Mouse (Mus musculus) liver, embryonic 14.5 days (tissue): ENCODE data around the gene Gpr75. TPM values are rescaled to one million over a fixed set of nuclear protein-coding genes. Genes with fewer than 3 reads are reported as not detected.

ENCODE experiments used
- ATAC-seq: fragments of 200-750 bp; cut with Nextera tagmentation; 2 replicates; pipeline ENCODE4 v1.8.0; 2017; ENCODE audit warnings: moderate number of reproducible peaks, mild to moderate bottlenecking, moderate library complexity; ENCODE audit not compliant: insufficient read depth
- DNase-seq, 3 experiments: peaks; one replicate each; pipeline ENCODE4 v3.0.0-alpha.2; 2012 to 2013; ENCODE audit warnings: low read depth in 3 of 3, low spot score in 3 of 3
- H3K27ac ChIP-seq: fragments of 300-500 bp; sonication (generic); 2 replicates; pipeline ENCODE4 v1.5.1; 2014; ENCODE audit warnings: moderate library complexity, mild to moderate bottlenecking, control low read depth, inconsistent platforms
- H3K27me3 ChIP-seq: fragments of 300-500 bp; sonication (generic); 2 replicates; pipeline ENCODE4 v1.6.1; 2014; ENCODE audit warnings: mild to moderate bottlenecking, low read length, moderate library complexity; ENCODE audit not compliant: control insufficient read depth, insufficient read depth
- H3K36me3 ChIP-seq: fragments of 300-500 bp; sonication (generic); replicated peaks from 2 replicates; pipeline ENCODE4 v1.6.1; 2014; ENCODE audit warnings: low read depth; ENCODE audit not compliant: control insufficient read depth, insufficient read depth
- H3K4me1 ChIP-seq, 2 experiments: fragments of 200-500 bp in 1 of 2; fragments of 300-500 bp in 1 of 2; sonication (generic) in 1 of 2; replicated peaks; 2 replicates each; pipeline ENCODE4 v1.6.1; 2012 to 2014; ENCODE audit warnings: antibody characterized with exemption in 1 of 2, inconsistent platforms in 1 of 2, low read length in 1 of 2; ENCODE audit not compliant: control insufficient read depth in 2 of 2, insufficient read depth in 2 of 2
- H3K4me2 ChIP-seq: fragments of 300-500 bp; sonication (generic); 2 replicates; pipeline ENCODE4 v1.6.1; 2014; ENCODE audit warnings: low read depth, mild to moderate bottlenecking, control low read depth, moderate library complexity
- H3K4me3 ChIP-seq, 2 experiments: fragments of 200-500 bp in 1 of 2; fragments of 300-500 bp in 1 of 2; sonication (generic) in 1 of 2; 2 replicates each; pipeline ENCODE4 v1.5.1; 2012 to 2014; ENCODE audit warnings: low read depth in 2 of 2, low read length in 2 of 2, mild to moderate bottlenecking in 2 of 2, control low read depth in 1 of 2, inconsistent platforms in 1 of 2, moderate library complexity in 1 of 2; ENCODE audit not compliant: insufficient read depth in 1 of 2
- H3K9ac ChIP-seq: fragments of 300-500 bp; sonication (generic); replicated peaks from 2 replicates; pipeline ENCODE4 v1.6.1; 2014; ENCODE audit warnings: mild to moderate bottlenecking, control low read depth, moderate library complexity
- H3K9me3 ChIP-seq: fragments of 300-500 bp; sonication (generic); 2 replicates; pipeline ENCODE4 v1.6.1; 2016; ENCODE audit warnings: low read length, mixed read lengths; ENCODE audit not compliant: control insufficient read depth
- CTCF ChIP-seq: IDR thresholded peaks from 2 replicates; pipeline ENCODE4 v1.5.1; 2016; ENCODE audit warnings: antibody characterized with exemption, low read depth, control low read depth
- EP300 ChIP-seq: IDR thresholded peaks from 2 replicates; pipeline ENCODE4 v1.6.1; 2016; ENCODE audit warnings: antibody characterized with exemption, low read depth
- WGBS: fragments of 180-500 bp; shearing (Covaris S2); extraction: QIAGEN DNeasy Blood & Tissue Kit; methylation state at CpG from one replicate; pipeline ENCODE4 v1.1.7; 2014; ENCODE audit not compliant: insufficient replicate concordance; 5-methylcytosine and 5-hydroxymethylcytosine counted together
- polyA plus RNA-seq, 2 experiments: library from polyadenylated mRNA; depleted of rRNA in 1 of 2; stranded (reverse) in 1 of 2; unstranded in 1 of 2; fragments of >200 nt; fragmentation: Nextera tagmentation in 1 of 2; extraction: Ambion mirVana in 1 of 2; gene quantifications; 2 replicates each; pipeline versions ENCODE4 v1.2.1 to v1.2.3; 2012 to 2014

Gpr75 gene
- polyA plus RNA-seq, 2 experiments, result 0.03 TPM; not detected in 1

DNA sequence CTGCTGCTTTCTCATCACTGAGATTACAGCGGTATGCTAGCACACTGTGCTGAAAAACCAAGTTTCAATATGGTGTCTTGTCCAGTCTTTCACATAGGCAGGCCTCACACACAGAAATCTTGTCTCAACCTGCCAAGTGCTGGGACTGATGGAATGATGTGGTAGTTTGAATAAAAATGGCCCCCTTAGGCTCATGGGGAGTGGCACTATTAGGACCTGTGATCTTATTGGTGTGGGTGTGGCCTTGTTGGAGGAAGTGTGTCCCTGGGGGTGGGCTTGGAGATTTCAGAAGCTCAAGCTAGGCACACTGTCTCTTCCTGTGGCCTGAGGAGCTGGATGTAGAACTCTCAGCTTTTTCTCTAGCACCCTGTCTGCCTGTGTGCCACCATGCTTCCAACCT, 11.0 kb downstream of the Gpr75 start:
- 71% methylated on average over 1 of the region's 1 CpGs for whole genome bisulfite sequencing
- ATAC-seq (no peak), DNase-seq (no peak)
- H3K27me3 ChIP-seq, result no peaks in the 10 kb centered on the region
- no peak overlapping the region for H3K27ac ChIP-seq
- no peak overlapping the region for H3K9ac ChIP-seq
- H3K4me1 ChIP-seq, result no peaks in the 10 kb centered on the region
- no peak for TF ChIP-seq CTCF
- TF ChIP-seq EP300, result no peak
- no peaks in the 10 kb centered on the region for H3K36me3 ChIP-seq
- no peak overlapping the region for H3K4me3 ChIP-seq
- no peak overlapping the region for H3K4me2 ChIP-seq
- H3K9me3 ChIP-seq, result no peaks in the 10 kb centered on the region

DNA sequence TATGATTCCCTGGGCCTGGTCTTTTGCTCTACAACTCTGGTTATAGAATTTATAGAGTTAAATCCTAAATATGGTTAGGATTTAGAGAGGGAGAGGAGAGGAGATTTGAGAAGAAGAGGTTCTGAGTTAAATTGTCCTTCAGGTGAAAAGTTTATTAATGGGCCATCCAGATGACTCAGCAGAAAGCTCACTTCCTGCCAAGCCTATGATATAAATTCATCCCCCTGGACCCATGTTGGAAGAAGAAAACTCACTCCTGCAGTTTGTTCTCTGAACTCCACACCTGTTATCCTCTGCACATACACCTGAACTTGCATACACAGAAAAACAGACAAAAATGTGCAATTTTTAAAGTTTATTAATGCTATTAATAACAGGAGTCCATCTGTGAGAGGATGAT, 14.2 kb downstream of the Gpr75 start:
- TF ChIP-seq EP300 (no peak), CTCF (no peak)
- Histone ChIP-seq H3K4me2 (no peak overlapping the region), H3K27me3 (no peaks in the 10 kb centered on the region), H3K4me3 (no peak overlapping the region), H3K9ac (no peak overlapping the region), H3K9me3 (no peaks in the 10 kb centered on the region), H3K27ac (no peak overlapping the region), H3K36me3 (no peaks in the 10 kb centered on the region), H3K4me1 (no peaks in the 10 kb centered on the region)
- ATAC-seq (no peak), DNase-seq (no peak)

DNA sequence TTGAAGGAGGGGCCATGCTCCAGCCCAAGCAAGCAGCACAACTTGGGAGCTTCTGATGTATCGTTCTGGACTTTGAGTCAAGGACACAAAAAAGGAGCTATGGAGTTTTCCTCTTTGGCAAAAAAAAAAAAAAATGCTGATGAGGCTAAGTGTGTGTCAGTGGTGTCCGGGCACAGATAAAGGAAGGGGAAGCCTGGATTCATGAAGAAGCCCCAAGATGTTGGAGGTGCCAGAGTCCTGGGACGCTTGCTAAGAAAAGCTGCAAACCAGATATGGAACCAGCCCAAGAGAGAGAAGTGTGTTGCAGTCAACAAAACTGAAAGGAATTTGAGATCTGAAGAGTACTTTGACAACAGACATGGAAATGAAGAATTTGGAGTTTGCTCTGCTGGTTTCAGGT, 27.2 kb downstream of the Gpr75 start:
- Histone ChIP-seq H3K27me3 (no peaks in the 10 kb centered on the region), H3K9me3 (no peaks in the 10 kb centered on the region), H3K27ac (no peak overlapping the region), H3K9ac (no peak overlapping the region), H3K4me2 (no peak overlapping the region), H3K36me3 (no peaks in the 10 kb centered on the region), H3K4me1 (no peaks in the 10 kb centered on the region), H3K4me3 (no peak overlapping the region)
- no peak for ATAC-seq
- TF ChIP-seq CTCF, result no peak
- no peak for TF ChIP-seq EP300
- DNase-seq, result no peak
- 63% methylated on average over 3 of the region's 3 CpGs for WGBS

DNA sequence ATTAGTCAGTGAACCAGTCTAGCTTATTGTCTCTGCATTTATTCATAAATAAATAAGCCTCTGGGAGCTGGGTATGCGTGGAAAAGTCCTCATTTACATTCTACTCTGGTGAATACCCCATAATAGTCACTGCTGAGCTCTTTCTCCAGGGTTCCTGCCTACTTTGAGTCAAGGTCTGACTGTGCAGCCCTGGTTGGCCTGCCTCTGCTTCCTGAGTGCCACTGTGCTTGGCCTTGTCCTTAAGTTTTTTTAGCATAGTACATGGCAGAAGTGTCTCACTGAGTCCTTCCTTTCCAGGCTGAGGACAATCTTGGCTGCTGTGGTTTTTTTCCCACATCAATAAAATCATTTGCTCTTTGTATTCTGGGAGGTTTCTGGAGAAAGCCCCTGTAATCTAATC, 35.5 kb downstream of the Gpr75 start:
- Histone ChIP-seq H3K36me3 (no peaks in the 10 kb centered on the region), H3K9ac (no peak overlapping the region), H3K27me3 (no peaks in the 10 kb centered on the region), H3K4me1 (no peaks in the 10 kb centered on the region), H3K4me3 (no peak overlapping the region), H3K27ac (no peak overlapping the region), H3K4me2 (no peak overlapping the region), H3K9me3 (no peaks in the 10 kb centered on the region)
- DNase-seq, result no peak
- no peak for ATAC-seq
- 42% methylated on average over 1 of the region's 1 CpGs for WGBS
- TF ChIP-seq EP300, result no peak
- TF ChIP-seq CTCF, result no peak

DNA sequence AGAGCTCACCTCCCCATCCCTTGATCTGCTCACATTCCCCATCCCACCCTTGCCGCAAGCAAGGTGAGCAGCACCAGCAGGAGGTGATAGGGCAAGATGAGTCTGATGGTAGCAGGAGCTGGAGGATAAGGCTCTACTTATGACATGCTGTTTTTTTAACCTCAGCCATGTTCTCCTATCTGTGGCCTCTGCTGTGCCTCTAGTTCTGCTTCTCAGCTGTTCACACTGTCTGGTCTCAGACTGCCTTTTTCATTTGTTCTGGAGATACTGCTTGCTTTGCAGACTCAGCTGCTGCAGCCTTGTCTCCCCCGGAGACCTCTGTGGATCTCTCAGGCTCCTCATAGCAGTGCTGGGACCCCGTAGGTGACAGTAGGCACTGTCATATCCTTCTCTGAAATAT, 38.1 kb downstream of the Gpr75 start:
- Histone ChIP-seq H3K4me2 (no peak overlapping the region), H3K9ac (no peak overlapping the region), H3K36me3 (no peaks in the 10 kb centered on the region; the same call in 1 of the 2 replicates), H3K4me1 (no peaks in the 10 kb centered on the region), H3K4me3 (no peak overlapping the region), H3K9me3 (no peaks in the 10 kb centered on the region), H3K27ac (no peak overlapping the region), H3K27me3 (no peaks in the 10 kb centered on the region)
- no peak for TF ChIP-seq EP300
- no peak for TF ChIP-seq CTCF
- ATAC-seq (0 out of 2 replicates have a peak, but pooled peaks have one; percentile 8), DNase-seq (no peak)
- WGBS, result 88% methylated on average over 3 of the region's 3 CpGs

DNA sequence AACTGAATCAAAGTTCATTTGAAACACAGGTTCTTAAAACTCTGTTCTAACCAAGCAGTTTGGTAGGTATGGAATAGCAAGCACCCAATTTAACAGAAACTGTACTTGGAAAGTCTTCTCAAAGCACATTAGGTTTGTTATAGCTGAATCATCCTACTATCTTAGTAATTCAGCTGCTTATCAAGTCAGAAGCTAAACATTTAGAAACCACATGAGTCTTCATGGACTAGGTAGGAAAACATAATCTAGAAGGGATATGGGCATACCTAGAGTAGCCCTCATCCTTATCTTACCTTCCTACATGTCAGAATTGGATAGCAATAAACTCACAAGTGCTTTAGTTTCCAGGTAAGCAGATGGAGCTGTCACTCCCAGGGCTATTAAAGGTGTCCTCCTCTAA, 42.9 kb downstream of the Gpr75 start:
- Histone ChIP-seq H3K9ac (no peak overlapping the region), H3K4me3 (no peak overlapping the region), H3K27ac (no peak overlapping the region), H3K27me3 (no peaks in the 10 kb centered on the region), H3K9me3 (no peaks in the 10 kb centered on the region), H3K36me3 (peaks cover 3% of the 10 kb centered on the region; the same call in 1 of the 2 replicates), H3K4me2 (no peak overlapping the region), H3K4me1 (no peaks in the 10 kb centered on the region)
- DNase-seq (peak in 2 of 3 experiments; percentile 0 to 13), ATAC-seq (peak; percentile 70; the same call in 1 of the 2 replicates)
- TF ChIP-seq CTCF, result no peak
- TF ChIP-seq EP300, result no peak; the same call in none of the 2 replicates
